31 mouse cellular contexts compared by ENCODE assay signal in the genomic region with DNA sequence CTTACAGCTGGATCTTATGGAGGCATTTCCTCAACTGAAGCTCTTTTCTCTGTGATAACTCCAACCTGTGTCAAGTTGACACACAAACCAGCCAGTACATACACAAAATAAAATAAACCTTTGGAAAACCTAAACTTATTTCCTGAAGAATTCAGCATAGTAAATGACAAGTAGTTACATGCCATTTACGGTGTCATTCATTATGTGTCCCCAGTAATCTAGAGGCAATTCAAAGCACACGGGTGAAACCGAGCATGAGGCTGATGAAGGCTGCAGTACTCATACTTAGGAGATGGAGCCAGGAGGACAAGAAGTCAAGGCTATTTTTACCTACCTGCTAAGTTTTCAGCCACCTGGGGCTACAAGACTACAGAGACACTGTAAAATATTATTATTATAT.
"Had no signal": no experiment of that assay in that cellular context is flagged by ENCODE, and none has a peak within 500 bp of the region (broad histone marks: within the 10 kb centered on the region; RNA-seq: fewer than 3 reads in every experiment).

No protein-coding gene starts in this region.

- H3K36me3 ChIP-seq: limb, embryonic 10.5 days; limb, embryonic 12.5 days; limb, embryonic 13.5 days; limb, embryonic 15.5 days; liver, embryonic 12.5 days; liver, embryonic 13.5 days; liver, embryonic 15.5 days; lung, embryonic 15.5 days; midbrain, embryonic 10.5 days; midbrain, embryonic 12.5 days; midbrain, embryonic 13.5 days; midbrain, embryonic 15.5 days; neural tube, embryonic 12.5 days had no signal

- H3K4me3 ChIP-seq: left cerebral cortex, adult 2 months; limb, embryonic 10.5 days; limb, embryonic 12.5 days; limb, embryonic 13.5 days; limb, embryonic 15.5 days; liver, embryonic 12.5 days; liver, embryonic 13.5 days; liver, embryonic 15.5 days; lung, embryonic 15.5 days; megakaryocyte, embryonic 14.5 days; midbrain, embryonic 10.5 days; midbrain, embryonic 12.5 days; midbrain, embryonic 13.5 days; midbrain, embryonic 15.5 days; myocyte; neural tube, embryonic 12.5 days had no signal

- H3K9me3 ChIP-seq: limb, embryonic 10.5 days; limb, embryonic 12.5 days; limb, embryonic 13.5 days; limb, embryonic 15.5 days; liver, embryonic 12.5 days; liver, embryonic 13.5 days; liver, embryonic 15.5 days; lung, embryonic 15.5 days; midbrain, embryonic 10.5 days; midbrain, embryonic 12.5 days; midbrain, embryonic 13.5 days; midbrain, embryonic 15.5 days; neural tube, embryonic 12.5 days had no signal

- H3K9ac ChIP-seq: limb, embryonic 12.5 days; limb, embryonic 13.5 days; limb, embryonic 15.5 days; liver, embryonic 12.5 days; liver, embryonic 13.5 days; liver, embryonic 14.5 days; liver, embryonic 15.5 days; liver, postnatal 0 days; lung, embryonic 14.5 days; lung, embryonic 15.5 days; midbrain, embryonic 12.5 days; midbrain, embryonic 13.5 days; midbrain, embryonic 15.5 days; neural tube, embryonic 12.5 days had no signal

- ATAC-seq: liver, embryonic 12.5 days; liver, postnatal 0 days; lung, postnatal 0 days; midbrain, embryonic 13.5 days; midbrain, embryonic 15.5 days had no signal

- H3K27ac ChIP-seq: left cerebral cortex, adult 2 months; limb, embryonic 12.5 days; limb, embryonic 13.5 days; limb, embryonic 15.5 days; liver, embryonic 12.5 days; liver, embryonic 13.5 days; liver, embryonic 14.5 days; liver, embryonic 15.5 days; lung, embryonic 15.5 days; macrophage; midbrain, embryonic 12.5 days; midbrain, embryonic 13.5 days; midbrain, embryonic 15.5 days; neural tube, embryonic 12.5 days had no signal

- H3K27me3 ChIP-seq: limb, embryonic 12.5 days had no signal

- DNase-seq: left cerebral cortex, postnatal 4 days; liver; liver, embryonic 13.5 days; liver, postnatal 0 days; lung, adult 18-20 months; lung, adult 2 months; lung, embryonic 14.5 days; lung, postnatal 10 days; lung, postnatal 14 days; lung, postnatal 36 days; lung, postnatal 4 days; midbrain, embryonic 14.5 days had no signal

- H3K4me2 ChIP-seq: limb, embryonic 12.5 days; limb, embryonic 13.5 days; limb, embryonic 15.5 days; liver, embryonic 11.5 days; liver, embryonic 12.5 days; liver, embryonic 13.5 days; liver, embryonic 15.5 days; lung, embryonic 14.5 days; lung, embryonic 15.5 days; midbrain, embryonic 12.5 days; midbrain, embryonic 13.5 days; midbrain, embryonic 15.5 days; neural tube, embryonic 12.5 days had no signal

- H3K4me1 ChIP-seq: liver, embryonic 12.5 days; liver, embryonic 15.5 days had no signal
